Mouse (Mus musculus) midbrain, embryonic 15.5 days (tissue): ENCODE measurements around the gene Pagr1b. TPM values are rescaled to one million over a fixed set of nuclear protein-coding genes. Genes with fewer than 3 reads are reported as not detected.

Experiments
- ATAC-seq: fragments of 200-750 bp; cut with Nextera tagmentation; replicated peaks from 2 replicates; pipeline ENCODE4 v1.8.0; 2017; ENCODE audit warnings: moderate TSS enrichment
- H3K27ac ChIP-seq: fragments of 300-500 bp; sonication (generic); 2 replicates; pipeline ENCODE4 v1.5.1; 2015; ENCODE audit warnings: mild to moderate bottlenecking, inconsistent platforms
- H3K27me3 ChIP-seq: fragments of 300-500 bp; sonication (generic); replicated peaks from 2 replicates; pipeline ENCODE4 v1.6.1; 2015; ENCODE audit warnings: inconsistent platforms
- H3K36me3 ChIP-seq: fragments of 300-500 bp; sonication (generic); replicated peaks from 2 replicates; pipeline ENCODE4 v1.6.1; 2015; ENCODE audit warnings: inconsistent platforms
- H3K4me1 ChIP-seq: fragments of 300-500 bp; sonication (generic); 2 replicates; pipeline ENCODE4 v1.6.1; 2015; ENCODE audit warnings: inconsistent platforms
- H3K4me2 ChIP-seq: fragments of 300-500 bp; sonication (generic); 2 replicates; pipeline ENCODE4 v1.6.1; 2015; ENCODE audit warnings: inconsistent platforms, mild to moderate bottlenecking, moderate library complexity
- H3K4me3 ChIP-seq: fragments of 300-500 bp; sonication (generic); 2 replicates; pipeline ENCODE4 v1.5.1; 2015; ENCODE audit warnings: mild to moderate bottlenecking, inconsistent platforms
- H3K9ac ChIP-seq: fragments of 300-500 bp; sonication (generic); 2 replicates; pipeline ENCODE4 v1.6.1; 2015; ENCODE audit warnings: mild to moderate bottlenecking, inconsistent platforms
- H3K9me3 ChIP-seq: fragments of 300-500 bp; sonication (generic); 2 replicates; pipeline ENCODE4 v1.6.1; 2016; ENCODE audit warnings: inconsistent platforms
- WGBS: fragments of 180-500 bp; shearing (Covaris S2); methylation state at CpG from one replicate; pipeline ENCODE4 v1.1.7; 2015; ENCODE audit warnings: mixed read lengths; 5-methylcytosine and 5-hydroxymethylcytosine counted together
- polyA plus RNA-seq: library from polyadenylated mRNA; unstranded; fragments of >200 nt; fragmentation: Nextera tagmentation; extraction: Ambion mirVana; gene quantifications from 2 replicates; pipeline ENCODE4 v1.2.1, GENCODE M21; 2015

The Pagr1b gene
- polyA plus RNA-seq, 1 experiment from 2014 or later, result 1.0 TPM

DNA sequence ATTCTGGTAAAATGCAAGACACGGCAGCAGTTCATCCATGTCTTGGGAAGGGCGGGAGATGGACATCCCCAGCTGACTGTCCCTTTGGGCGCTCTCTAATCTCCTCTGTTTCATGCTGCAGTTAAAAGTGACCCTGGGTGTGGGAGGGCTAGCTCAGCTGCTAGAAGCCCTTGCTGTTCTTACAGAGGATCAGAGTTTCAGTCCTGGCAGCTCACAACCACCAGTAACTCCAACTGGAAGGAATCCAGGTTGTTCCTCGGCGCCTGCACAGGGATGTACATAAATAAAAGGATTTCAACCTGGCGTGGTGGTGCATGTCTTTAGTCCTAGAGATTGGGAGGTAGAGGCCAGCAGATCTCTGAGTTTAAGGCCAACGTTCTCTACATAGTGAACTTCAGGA is 33.2 kb downstream of the Pagr1b start:
- no peak for ATAC-seq
- 88% methylated on average over 7 of the region's 7 CpGs for WGBS
- H3K36me3 ChIP-seq, result peaks cover 24% of the 10 kb centered on the region; the same call in 1 of the 2 replicates

DNA sequence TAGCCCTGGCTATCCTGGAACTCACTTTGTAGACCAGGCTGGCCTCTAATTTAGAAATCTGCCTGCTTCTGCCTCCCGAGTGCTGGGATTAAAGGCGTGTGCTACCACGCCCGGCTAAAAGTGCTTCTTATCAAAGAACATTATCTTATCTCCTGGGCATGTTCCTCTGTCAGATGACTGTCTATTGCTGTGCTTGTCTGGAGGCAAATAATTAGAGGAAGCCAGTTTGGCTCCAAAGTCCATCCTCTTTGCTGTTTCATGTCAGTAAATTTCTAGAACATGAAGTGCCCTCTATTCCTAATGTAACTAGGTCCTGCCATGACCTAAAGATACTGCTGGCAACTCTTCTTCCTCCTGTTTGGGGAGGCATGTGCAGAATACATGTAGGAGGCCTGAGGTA is 34.2 kb downstream of the Pagr1b start:
- ATAC-seq, result no peak
- Histone ChIP-seq H3K27ac (no peak overlapping the region), H3K4me3 (no peak overlapping the region), H3K36me3 (peaks cover 26% of the 10 kb centered on the region; the same call in 1 of the 2 replicates), H3K9ac (no peak overlapping the region), H3K4me2 (no peak overlapping the region), H3K4me1 (peaks cover 15% of the 10 kb centered on the region), H3K27me3 (no peaks in the 10 kb centered on the region), H3K9me3 (no peaks in the 10 kb centered on the region)
- 90% methylated on average over 4 of the region's 4 CpGs for WGBS

More for the DNA sequence above, 33.2 kb downstream of the Pagr1b start:
- H3K4me3 ChIP-seq, result no peak overlapping the region
- peaks cover 4% of the 10 kb centered on the region; the same call in 1 of the 2 replicates for H3K4me1 ChIP-seq
- no peak overlapping the region for H3K27ac ChIP-seq
- no peaks in the 10 kb centered on the region for H3K9me3 ChIP-seq
- H3K27me3 ChIP-seq, result no peaks in the 10 kb centered on the region
- no peak overlapping the region for H3K4me2 ChIP-seq
- no peak overlapping the region for H3K9ac ChIP-seq

DNA sequence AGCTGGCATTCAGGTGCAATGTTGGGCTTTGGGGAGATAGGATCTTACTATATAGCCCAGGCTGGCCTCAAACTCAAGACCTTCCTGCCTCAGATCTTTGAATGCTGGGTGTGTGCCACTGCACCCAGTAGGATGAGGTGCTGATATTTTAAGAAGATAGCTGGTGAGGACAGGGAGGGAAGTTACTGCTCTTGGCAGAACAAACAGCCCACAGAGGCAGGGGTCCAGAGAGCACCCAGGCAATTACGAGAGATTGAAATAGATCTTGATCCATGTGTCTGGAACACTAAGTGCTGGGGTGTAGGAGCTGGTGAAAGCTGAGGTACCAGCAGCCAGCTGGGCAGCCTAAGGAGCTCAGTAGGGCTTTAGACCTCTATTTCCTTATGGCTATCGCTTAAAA is 34.7 kb downstream of the Pagr1b start:
- Histone ChIP-seq H3K4me3 (no peak overlapping the region), H3K27me3 (no peaks in the 10 kb centered on the region), H3K9me3 (no peaks in the 10 kb centered on the region), H3K4me1 (peaks cover 17% of the 10 kb centered on the region), H3K36me3 (peaks cover 26% of the 10 kb centered on the region; the same call in 1 of the 2 replicates), H3K4me2 (no peak overlapping the region), H3K9ac (no peak overlapping the region), H3K27ac (no peak overlapping the region)
- 84% methylated on average over 2 of the region's 2 CpGs for WGBS
- ATAC-seq, result no peak

DNA sequence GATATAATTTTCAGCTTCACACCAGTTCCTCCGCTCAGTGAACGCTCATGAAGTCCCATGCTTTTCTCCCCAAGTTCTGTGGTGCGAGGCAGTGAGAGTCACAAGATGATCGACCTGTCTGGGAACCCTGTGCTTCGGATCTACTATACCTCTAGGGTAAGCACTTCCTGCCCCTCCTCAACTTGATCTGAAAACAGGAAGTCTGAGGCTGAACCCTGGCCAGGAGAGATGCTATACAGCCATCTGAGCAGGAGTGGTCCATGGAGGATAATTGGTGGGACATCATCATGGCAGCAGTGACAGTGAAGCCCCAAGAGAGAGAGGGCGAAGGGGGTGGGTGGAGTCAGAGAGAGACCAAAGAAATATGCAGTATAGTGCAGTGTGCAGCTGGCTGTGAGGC is 37.4 kb downstream of the Pagr1b start:
- Histone ChIP-seq H3K9me3 (no peaks in the 10 kb centered on the region), H3K4me3 (no peak overlapping the region), H3K36me3 (peaks cover 26% of the 10 kb centered on the region; the same call in 1 of the 2 replicates), H3K4me2 (no peak overlapping the region), H3K9ac (no peak overlapping the region), H3K27me3 (no peaks in the 10 kb centered on the region), H3K27ac (no peak overlapping the region), H3K4me1 (peaks cover 17% of the 10 kb centered on the region)
- WGBS, result 90% methylated on average over 6 of the region's 6 CpGs
- no peak for ATAC-seq

DNA sequence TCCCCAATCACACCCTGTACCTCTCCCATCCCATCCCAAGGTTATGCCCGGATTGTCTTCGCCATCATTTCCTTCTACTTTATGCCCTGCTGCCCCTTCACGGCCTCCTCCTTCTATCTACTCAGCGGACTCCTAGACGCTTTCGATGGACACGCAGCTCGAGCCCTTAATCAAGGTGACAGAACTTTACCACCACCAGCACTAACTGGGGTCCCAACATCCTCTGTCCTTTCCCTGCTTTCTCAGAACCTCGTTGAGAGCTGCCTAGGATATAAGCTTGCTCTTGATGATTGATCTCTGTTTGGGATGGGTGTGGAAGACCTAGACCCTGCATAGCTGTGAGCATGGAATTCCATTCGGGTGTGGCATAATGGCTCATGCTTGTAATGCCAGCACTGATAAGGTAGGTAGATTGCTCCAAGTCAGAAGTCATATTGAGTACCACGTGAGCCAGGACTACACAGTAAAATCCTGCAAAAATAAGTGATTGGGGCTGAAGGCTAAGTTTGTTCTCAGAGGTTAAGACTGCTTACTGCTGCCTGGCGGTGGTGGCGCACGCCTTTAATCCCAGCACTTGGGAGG is 39.3 kb downstream of the Pagr1b start:
- Histone ChIP-seq H3K4me2 (peak overlapping the region; percentile 82), H3K9me3 (no peaks in the 10 kb centered on the region), H3K4me3 (peak overlapping the region; percentile 90), H3K4me1 (peaks cover 17% of the 10 kb centered on the region), H3K27ac (peak overlapping the region; percentile 98), H3K9ac (peak overlapping the region; percentile 95), H3K27me3 (no peaks in the 10 kb centered on the region), H3K36me3 (peaks cover 26% of the 10 kb centered on the region; the same call in 1 of the 2 replicates)
- no peak for ATAC-seq
- WGBS, result 27% methylated on average over 14 of the region's 14 CpGs

DNA sequence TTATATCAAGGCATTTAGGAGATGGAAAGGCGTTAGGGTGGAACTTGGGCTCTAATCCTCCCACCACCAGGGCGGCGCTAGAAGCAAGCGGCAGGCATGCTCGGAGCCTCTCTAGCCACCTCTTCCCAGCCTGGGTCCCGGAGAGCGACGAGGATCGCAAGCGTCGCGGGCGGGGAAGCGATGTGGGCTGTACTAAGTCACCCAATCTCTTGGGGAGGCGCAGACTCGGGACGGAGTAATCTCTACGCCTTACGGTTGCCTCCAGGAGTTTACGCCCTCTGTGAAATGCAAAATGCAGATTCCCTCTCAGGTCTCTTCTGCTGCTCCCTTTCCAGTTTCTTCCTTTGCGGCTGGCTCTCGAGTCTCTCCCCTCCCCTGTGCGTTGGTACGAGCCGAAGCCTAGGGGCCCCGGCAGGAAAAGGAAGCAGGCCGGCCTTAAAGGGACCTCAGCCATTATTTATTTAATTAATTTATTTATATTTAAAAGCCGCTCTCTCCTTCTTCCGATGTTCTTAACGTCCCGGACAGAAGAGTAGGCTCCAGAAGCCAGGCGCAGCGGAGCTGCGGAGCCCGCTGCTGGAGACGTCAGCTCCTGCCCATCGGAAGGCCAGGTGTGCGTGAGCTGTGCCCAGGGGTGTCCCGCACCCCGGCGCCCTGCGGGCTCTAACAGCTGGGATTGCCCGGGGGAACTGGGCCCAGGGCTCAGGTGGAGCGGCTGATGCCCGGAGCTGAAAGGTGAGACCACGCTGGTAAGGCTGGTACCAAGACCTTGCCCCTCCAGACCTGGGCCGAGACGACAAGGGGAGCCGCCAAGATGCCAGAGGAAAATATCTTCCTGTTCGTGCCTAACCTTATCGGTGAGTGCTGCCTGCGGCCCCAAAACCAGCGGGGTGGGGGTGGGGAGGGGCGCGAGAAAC is 40.1 kb downstream of the Pagr1b start, which contains the start of gene Cdiptos:
Cdiptos (minus strand) TSS at position 149 of the 917 bp plus-strand sequence.
- H3K4me3 ChIP-seq, result peak within 1 kb of the TSS; percentile 90
- 0% methylated on average over 55 of the region's 55 CpGs for WGBS
- peaks cover 24% of the 10 kb centered on the region for H3K36me3 ChIP-seq
- H3K27ac ChIP-seq, result peak within 1 kb of the TSS; percentile 98
- peak within 1 kb of the TSS; percentile 82 for H3K4me2 ChIP-seq
- no peaks in the 10 kb centered on the region for H3K27me3 ChIP-seq
- ATAC-seq, result peak; percentile 95
- peaks cover 17% of the 10 kb centered on the region for H3K4me1 ChIP-seq
- H3K9me3 ChIP-seq, result no peaks in the 10 kb centered on the region
- peak within 1 kb of the TSS; percentile 95 for H3K9ac ChIP-seq

DNA sequence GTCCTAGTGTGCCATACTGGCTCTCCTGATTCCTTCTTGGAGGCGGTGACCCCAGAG is 40.6 kb downstream of the Pagr1b start, which contains the start of gene Cdipt:
Cdipt (plus strand) TSS at position 22 of the 57 bp plus-strand sequence.
- Histone ChIP-seq H3K4me3 (peak within 1 kb of the TSS; percentile 90), H3K9me3 (no peaks in the 10 kb centered on the region), H3K4me2 (peak within 1 kb of the TSS; percentile 82), H3K27ac (peak within 1 kb of the TSS; percentile 98), H3K4me1 (peaks cover 17% of the 10 kb centered on the region), H3K9ac (peak within 1 kb of the TSS; percentile 95), H3K27me3 (no peaks in the 10 kb centered on the region), H3K36me3 (peaks cover 27% of the 10 kb centered on the region)
- ATAC-seq, result no peak
- WGBS, result 0% methylated on average over 1 of the region's 1 CpGs

DNA sequence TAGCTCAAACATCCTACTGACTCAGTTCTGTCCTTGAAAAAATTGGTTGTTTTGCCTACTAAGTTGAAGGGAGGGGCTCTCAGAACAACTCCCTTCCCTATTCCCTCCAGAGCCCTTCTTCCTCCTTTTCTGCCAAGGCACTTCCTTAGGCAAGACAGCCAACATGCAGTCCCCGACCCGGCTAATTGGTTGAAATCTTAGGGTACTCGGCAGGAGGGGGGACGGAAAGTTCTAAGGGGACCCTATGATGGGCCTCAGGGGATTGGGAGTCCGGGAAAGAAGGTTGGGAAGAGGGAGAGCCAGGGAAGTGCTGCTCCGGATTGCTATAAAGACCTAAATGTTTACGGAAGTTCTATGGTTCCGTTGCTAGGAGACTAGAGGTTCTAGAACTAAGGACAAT is 40.8 kb downstream of the Pagr1b start:
- H3K9ac ChIP-seq, result no peak overlapping the region
- H3K27ac ChIP-seq, result peak overlapping the region; percentile 98; the same call in 1 of the 2 replicates
- peak; percentile 16; the same call in 1 of the 2 replicates for ATAC-seq
- peaks cover 17% of the 10 kb centered on the region for H3K4me1 ChIP-seq
- H3K36me3 ChIP-seq, result peaks cover 29% of the 10 kb centered on the region
- H3K4me3 ChIP-seq, result peak overlapping the region; percentile 90
- peak overlapping the region; percentile 82 for H3K4me2 ChIP-seq
- 14% methylated on average over 8 of the region's 8 CpGs for WGBS
- H3K9me3 ChIP-seq, result no peaks in the 10 kb centered on the region
- H3K27me3 ChIP-seq, result no peaks in the 10 kb centered on the region

DNA sequence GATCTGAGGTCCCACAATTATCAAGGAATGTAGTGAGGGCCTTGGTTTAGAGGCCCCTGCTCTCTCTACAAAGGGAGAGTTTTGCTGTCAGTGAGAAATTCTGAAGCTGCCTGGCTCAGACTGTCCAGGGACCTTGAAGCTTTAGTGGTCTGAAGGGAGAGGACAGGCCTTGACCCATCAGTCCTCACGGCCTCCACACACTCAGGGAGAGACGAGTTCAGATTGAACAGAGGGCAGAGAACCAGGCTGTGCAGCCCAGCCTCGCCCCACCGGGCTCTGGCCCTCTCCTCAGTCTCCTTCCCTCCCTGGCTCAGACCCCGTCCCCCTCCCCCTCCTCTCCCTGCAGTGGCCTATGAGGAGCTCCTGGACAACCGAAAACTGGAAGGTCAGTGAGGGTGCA is 48.9 kb downstream of the Pagr1b start:
- H3K36me3 ChIP-seq, result peaks cover 58% of the 10 kb centered on the region
- H3K4me3 ChIP-seq, result no peak overlapping the region
- no peak for ATAC-seq
- H3K9ac ChIP-seq, result no peak overlapping the region
- H3K27me3 ChIP-seq, result peaks cover 2% of the 10 kb centered on the region; the same call in 1 of the 2 replicates
- H3K4me1 ChIP-seq, result no peaks in the 10 kb centered on the region
- 47% methylated on average over 6 of the region's 6 CpGs for WGBS
- no peak overlapping the region for H3K4me2 ChIP-seq
- no peaks in the 10 kb centered on the region for H3K9me3 ChIP-seq
- H3K27ac ChIP-seq, result no peak overlapping the region

DNA sequence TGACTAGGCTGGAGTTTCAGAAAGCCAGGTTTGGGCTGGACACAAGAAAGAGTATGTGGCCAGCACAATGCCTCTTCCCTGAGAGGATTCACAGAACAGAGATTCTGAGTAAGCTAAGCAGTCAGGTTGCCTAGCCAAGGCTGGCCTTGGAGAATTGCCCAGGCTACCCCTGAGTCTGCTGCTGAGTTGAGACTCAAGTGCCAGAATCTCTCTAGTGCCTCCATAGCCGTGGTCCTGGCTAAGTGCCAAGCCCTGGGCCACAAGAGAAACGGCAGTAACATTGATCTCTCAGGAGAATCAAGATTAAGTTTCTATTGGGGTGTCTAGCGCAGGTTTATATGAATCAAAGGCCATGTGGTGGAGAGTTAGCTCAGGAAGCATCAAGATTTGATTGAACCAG is 50.7 kb downstream of the Pagr1b start:
- WGBS, result 62% methylated on average over 3 of the region's 3 CpGs
- H3K36me3 ChIP-seq, result peaks cover 60% of the 10 kb centered on the region

DNA sequence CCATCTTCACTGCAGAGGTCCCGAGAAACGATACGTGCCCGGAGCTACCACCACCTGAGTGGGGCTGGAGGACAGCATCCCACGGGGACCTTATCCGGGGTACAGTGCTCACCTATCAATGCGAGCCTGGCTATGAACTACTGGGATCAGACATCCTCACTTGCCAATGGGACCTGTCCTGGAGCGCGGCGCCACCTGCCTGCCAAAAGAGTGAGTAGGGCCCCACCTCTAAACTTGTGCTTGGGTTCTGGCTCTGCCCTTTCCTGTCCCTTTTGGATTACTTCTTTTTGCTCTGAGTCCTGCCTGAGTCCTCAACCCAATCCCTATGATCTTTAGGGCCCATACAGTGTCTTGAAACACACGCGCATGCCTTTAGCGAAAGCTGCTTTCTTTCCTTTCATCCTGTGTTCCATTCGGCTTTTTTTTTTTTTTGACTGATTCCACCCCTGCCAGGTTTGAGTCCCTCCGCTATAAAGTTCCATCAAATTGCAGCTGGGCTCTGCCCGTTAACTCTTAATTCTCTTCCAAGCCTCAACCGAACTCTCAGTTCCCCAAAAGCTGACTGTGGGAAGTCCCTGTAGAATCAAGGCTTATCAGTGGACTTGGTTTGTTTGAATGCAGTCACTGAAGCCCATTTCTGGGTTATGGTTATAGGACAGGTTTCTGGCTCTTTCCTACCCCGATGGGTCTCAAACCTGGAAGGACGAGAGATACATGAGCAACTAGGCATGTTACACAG is 52.6 kb downstream of the Pagr1b start:
- no peak overlapping the region for H3K4me2 ChIP-seq
- no peaks in the 10 kb centered on the region for H3K4me1 ChIP-seq
- H3K27ac ChIP-seq, result no peak overlapping the region
- no peak overlapping the region for H3K4me3 ChIP-seq
- peaks cover 57% of the 10 kb centered on the region for H3K36me3 ChIP-seq
- no peak overlapping the region for H3K9ac ChIP-seq
- no peaks in the 10 kb centered on the region for H3K9me3 ChIP-seq
- ATAC-seq, result no peak
- WGBS, result 29% methylated on average over 19 of the region's 19 CpGs
- H3K27me3 ChIP-seq, result peaks cover 10% of the 10 kb centered on the region

More for the DNA sequence above, 50.7 kb downstream of the Pagr1b start:
- Histone ChIP-seq H3K27me3 (peaks cover 10% of the 10 kb centered on the region), H3K27ac (no peak overlapping the region), H3K9me3 (no peaks in the 10 kb centered on the region), H3K4me3 (no peak overlapping the region), H3K4me2 (no peak overlapping the region), H3K9ac (no peak overlapping the region), H3K4me1 (no peaks in the 10 kb centered on the region)
- ATAC-seq, result no peak

DNA sequence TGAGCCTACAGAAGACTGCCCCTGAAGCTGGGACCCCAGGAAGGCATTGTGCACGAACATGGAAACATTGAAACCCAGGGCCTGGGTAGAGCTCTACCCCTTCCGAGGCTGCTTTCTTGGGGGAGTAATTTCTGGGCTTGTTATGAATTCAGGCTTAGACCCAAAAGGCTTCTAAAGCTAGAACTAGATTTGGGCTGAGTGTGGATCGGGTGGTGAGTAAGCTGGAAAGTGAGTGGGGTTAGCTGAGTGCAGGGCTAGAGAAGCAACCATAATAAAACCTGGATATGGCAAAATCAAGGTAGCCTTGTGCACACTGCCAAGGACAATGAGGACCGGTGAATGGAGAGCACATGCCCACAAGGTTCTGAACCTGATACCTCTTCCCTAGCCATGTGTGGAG is 54.3 kb downstream of the Pagr1b start:
- no peak overlapping the region for H3K4me2 ChIP-seq
- no peaks in the 10 kb centered on the region for H3K4me1 ChIP-seq
- H3K9ac ChIP-seq, result no peak overlapping the region
- H3K27me3 ChIP-seq, result peaks cover 10% of the 10 kb centered on the region
- no peak for ATAC-seq
- peaks cover 55% of the 10 kb centered on the region for H3K36me3 ChIP-seq
- H3K9me3 ChIP-seq, result no peaks in the 10 kb centered on the region
- H3K4me3 ChIP-seq, result no peak overlapping the region
- 85% methylated on average over 4 of the region's 4 CpGs for WGBS
- H3K27ac ChIP-seq, result no peak overlapping the region
